Comparison of ENCODE assay signal across 22 mouse cellular contexts in genomic region chr9:59153126-59153525, GRCm38 (mm10).
DNase-seq lines count a peak whose midpoint lies in the region; ATAC-seq lines count a peak whose summit lies in the region.
"Had no signal": no experiment of that assay in that cellular context is flagged by ENCODE, and none has a peak within 500 bp of the region (broad histone marks: within the 10 kb centered on the region; RNA-seq: fewer than 3 reads in every experiment).

No protein-coding gene starts in this region.

- no peaks in the 10 kb centered on the region for H3K27me3 ChIP-seq in lung, embryonic 15.5 days
- 0 out of 2 replicates have a peak, but pooled peaks cover 6% of the 10 kb centered on the region for H3K27me3 ChIP-seq in hindbrain, embryonic 13.5 days
- no peaks in the 10 kb centered on the region for H3K27me3 ChIP-seq in forebrain, embryonic 12.5 days
- H3K27me3 ChIP-seq in heart, embryonic 11.5 days (ENCODE audit: control insufficient read depth, insufficient read depth, low read length): no peaks in the 10 kb centered on the region
- H3K27me3 ChIP-seq: embryonic facial prominence, embryonic 13.5 days; forebrain, embryonic 13.5 days; limb, embryonic 15.5 days had no signal

- peak; percentile 83; the same call in 1 of the 2 replicates for ATAC-seq in lung, embryonic 15.5 days (ENCODE audit: borderline replicate concordance, extremely low read depth, low FRiP score, low TSS enrichment)
- no peak for ATAC-seq in hindbrain, embryonic 13.5 days (ENCODE audit: low FRiP score)
- ATAC-seq in forebrain, embryonic 12.5 days (ENCODE audit: low FRiP score): no peak
- ATAC-seq in heart, embryonic 11.5 days (replicated peaks; ENCODE audit: insufficient number of reproducible peaks, low FRiP score, low TSS enrichment): no peak
- ATAC-seq: forebrain, embryonic 13.5 days had no signal

- H3K4me1 ChIP-seq in lung, embryonic 15.5 days: peaks cover 16% of the 10 kb centered on the region
- H3K4me1 ChIP-seq in hindbrain, embryonic 13.5 days (replicated peaks): peaks cover 11% of the 10 kb centered on the region
- peaks cover 5% of the 10 kb centered on the region; the same call in 1 of the 2 replicates for H3K4me1 ChIP-seq in forebrain, embryonic 12.5 days
- no peaks in the 10 kb centered on the region for H3K4me1 ChIP-seq in heart, embryonic 11.5 days (ENCODE audit: control insufficient read depth, insufficient read depth, low read length)
- H3K4me1 ChIP-seq: embryonic facial prominence, embryonic 13.5 days; forebrain, embryonic 13.5 days; limb, embryonic 15.5 days had no signal

- no peak overlapping the region for H3K9ac ChIP-seq in lung, embryonic 15.5 days
- no peak overlapping the region for H3K9ac ChIP-seq in hindbrain, embryonic 13.5 days
- H3K9ac ChIP-seq in forebrain, embryonic 12.5 days: no peak overlapping the region
- no peak overlapping the region for H3K9ac ChIP-seq in heart, embryonic 11.5 days (ENCODE audit: low read depth, low read length)
- H3K9ac ChIP-seq: embryonic facial prominence, embryonic 13.5 days; forebrain, embryonic 13.5 days; limb, embryonic 15.5 days; liver, embryonic 14.5 days had no signal

- no peaks in the 10 kb centered on the region for H3K9me3 ChIP-seq in lung, embryonic 15.5 days
- 0 out of 2 replicates have a peak, but pooled peaks cover 3% of the 10 kb centered on the region for H3K9me3 ChIP-seq in hindbrain, embryonic 13.5 days
- no peaks in the 10 kb centered on the region for H3K9me3 ChIP-seq in forebrain, embryonic 12.5 days
- no peaks in the 10 kb centered on the region for H3K9me3 ChIP-seq in heart, embryonic 11.5 days (replicated peaks; ENCODE audit: control insufficient read depth, low read length)
- H3K9me3 ChIP-seq: embryonic facial prominence, embryonic 13.5 days; forebrain, embryonic 13.5 days; limb, embryonic 15.5 days had no signal

- H3K4me3 ChIP-seq in lung, embryonic 15.5 days: no peak overlapping the region
- H3K4me3 ChIP-seq in hindbrain, embryonic 13.5 days: no peak overlapping the region
- no peak overlapping the region for H3K4me3 ChIP-seq in forebrain, embryonic 12.5 days (replicated peaks)
- no peak overlapping the region for H3K4me3 ChIP-seq in heart, embryonic 11.5 days (ENCODE audit: low read depth, low read length)
- H3K4me3 ChIP-seq: embryonic facial prominence, embryonic 13.5 days; erythroblast, embryonic 14.5 days; forebrain, embryonic 13.5 days; gastrocnemius, adult 2 months; limb, embryonic 15.5 days had no signal

- H3K27ac ChIP-seq in lung, embryonic 15.5 days: peak overlapping the region; percentile 31; the same call in 1 of the 2 replicates
- H3K27ac ChIP-seq in hindbrain, embryonic 13.5 days: peak overlapping the region; percentile 23; the same call in 1 of the 2 replicates
- H3K27ac ChIP-seq in forebrain, embryonic 12.5 days: no peak overlapping the region
- no peak overlapping the region for H3K27ac ChIP-seq in heart, embryonic 11.5 days (ENCODE audit: low read depth, low read length)
- H3K27ac ChIP-seq: embryonic facial prominence, embryonic 13.5 days; forebrain, embryonic 13.5 days; gastrocnemius, adult 2 months; limb, embryonic 15.5 days; liver, embryonic 14.5 days; stomach, postnatal 0 days had no signal

- H3K36me3 ChIP-seq in lung, embryonic 15.5 days: no peaks in the 10 kb centered on the region
- no peaks in the 10 kb centered on the region for H3K36me3 ChIP-seq in hindbrain, embryonic 13.5 days
- no peaks in the 10 kb centered on the region for H3K36me3 ChIP-seq in forebrain, embryonic 12.5 days (replicated peaks)
- no peaks in the 10 kb centered on the region for H3K36me3 ChIP-seq in heart, embryonic 11.5 days (ENCODE audit: control insufficient read depth, insufficient read depth, low read length)
- H3K36me3 ChIP-seq: embryonic facial prominence, embryonic 13.5 days; limb, embryonic 15.5 days had no signal

- no peak overlapping the region for H3K4me2 ChIP-seq in lung, embryonic 15.5 days
- no peak overlapping the region for H3K4me2 ChIP-seq in hindbrain, embryonic 13.5 days
- H3K4me2 ChIP-seq in forebrain, embryonic 12.5 days: no peak overlapping the region
- no peak overlapping the region for H3K4me2 ChIP-seq in heart, embryonic 11.5 days
- H3K4me2 ChIP-seq: embryonic facial prominence, embryonic 13.5 days; forebrain, embryonic 13.5 days; limb, embryonic 15.5 days; midbrain, embryonic 11.5 days had no signal

- 40% methylated on average over 5 of the region's 5 CpGs for WGBS in lung, embryonic 15.5 days
- 43% methylated on average over 5 of the region's 5 CpGs for WGBS in hindbrain, embryonic 13.5 days
- WGBS in forebrain, embryonic 12.5 days: 67% methylated on average over 5 of the region's 5 CpGs
- WGBS in heart, embryonic 11.5 days (ENCODE audit: insufficient replicate concordance): 65% methylated on average over 5 of the region's 5 CpGs

- no peak for DNase-seq in lung, postnatal 25 days (ENCODE audit: low spot score)
- DNase-seq in lung, postnatal 10 days: peak; percentile 72
- DNase-seq in gastrocnemius, adult 8-10 months (ENCODE audit: low spot score in 2 of 2): no peak
- DNase-seq: adrenal gland, adult 8-10 months; cerebellum, adult 8-10 months; gastrocnemius, adult 2 months; heart, postnatal 4 days; kidney, adult 8-10 months; kidney, postnatal 14 days; thymus, adult 2 months; thymus, postnatal 4 days had no signal

Comparison
In these comparisons a context has a peak if more than half of its experiments do, and no peak if none do; other contexts are left out.
1. H3K27ac ChIP-seq: peak in lung, embryonic 15.5 days (single experiment) and hindbrain, embryonic 13.5 days (single experiment); none in forebrain, embryonic 12.5 days (single experiment) and heart, embryonic 11.5 days (single experiment).